20 mouse cellular contexts compared by ENCODE assay signal in genomic region chr16:20506000-20506399, GRCm38 (mm10).
"Had no signal": no experiment of that assay in that cellular context is flagged by ENCODE, and none has a peak within 500 bp of the region (broad histone marks: within the 10 kb centered on the region; RNA-seq: fewer than 3 reads in every experiment).

No protein-coding gene starts in this region.

- H3K9ac ChIP-seq: limb, embryonic 12.5 days; liver, embryonic 13.5 days; midbrain, embryonic 12.5 days; midbrain, embryonic 15.5 days; neural tube, embryonic 12.5 days; neural tube, embryonic 15.5 days; stomach, embryonic 15.5 days had no signal

- DNase-seq: kidney, adult 2 months; kidney, postnatal 25 days; layer of hippocampus, adult 9-11 months; liver; liver, embryonic 13.5 days; lung, adult 2 months; lung, postnatal 14 days; spleen, adult 18-20 months; thymus, adult 18-20 months; thymus, postnatal 36 days had no signal

- H3K27me3 ChIP-seq: limb, embryonic 12.5 days; liver, embryonic 13.5 days; midbrain, embryonic 12.5 days; midbrain, embryonic 15.5 days; neural tube, embryonic 12.5 days; neural tube, embryonic 15.5 days; stomach, embryonic 15.5 days had no signal

- H3K9me3 ChIP-seq: limb, embryonic 12.5 days; liver, embryonic 13.5 days; midbrain, embryonic 12.5 days; midbrain, embryonic 15.5 days; neural tube, embryonic 12.5 days; neural tube, embryonic 15.5 days; stomach, embryonic 15.5 days had no signal

- ATAC-seq: intestine, postnatal 0 days; midbrain, embryonic 15.5 days had no signal

- H3K27ac ChIP-seq: kidney, postnatal 0 days; layer of hippocampus, adult 2 months; limb, embryonic 12.5 days; liver, embryonic 13.5 days; macrophage; midbrain, embryonic 12.5 days; midbrain, embryonic 15.5 days; neural tube, embryonic 12.5 days; neural tube, embryonic 15.5 days; stomach, embryonic 15.5 days had no signal

- H3K4me2 ChIP-seq: limb, embryonic 12.5 days; liver, embryonic 13.5 days; midbrain, embryonic 12.5 days; midbrain, embryonic 15.5 days; neural tube, embryonic 12.5 days; neural tube, embryonic 15.5 days; stomach, embryonic 15.5 days had no signal

- H3K4me3 ChIP-seq: layer of hippocampus, adult 2 months; limb, embryonic 12.5 days; liver, embryonic 13.5 days; midbrain, embryonic 12.5 days; midbrain, embryonic 15.5 days; neural tube, embryonic 12.5 days; neural tube, embryonic 15.5 days; stomach, embryonic 15.5 days had no signal

- H3K4me1 ChIP-seq: limb, embryonic 12.5 days; liver, embryonic 13.5 days; midbrain, embryonic 12.5 days; midbrain, embryonic 15.5 days; neural tube, embryonic 12.5 days; neural tube, embryonic 15.5 days; stomach, embryonic 15.5 days had no signal
